Mouse (Mus musculus) heart, postnatal 0 days (tissue): ENCODE measurements around the gene Ntm. TPM values are rescaled to one million over a fixed set of nuclear protein-coding genes. Genes with fewer than 3 reads are reported as not detected.

Source experiments
- ATAC-seq: fragments of 200-750 bp; cut with Nextera tagmentation; 2 replicates; pipeline ENCODE4 v1.8.0; 2017; ENCODE audit warnings: low read depth, moderate number of reproducible peaks, moderate library complexity; ENCODE audit not compliant: insufficient read depth
- DNase-seq: peaks from one replicate; pipeline ENCODE4 v3.0.0-alpha.2; 2016; ENCODE audit warnings: low spot score
- H3K27ac ChIP-seq: fragments of 300-500 bp; sonication (generic); 2 replicates; pipeline ENCODE4 v1.5.1; 2014; ENCODE audit warnings: low read depth, mild to moderate bottlenecking
- H3K27me3 ChIP-seq: fragments of 300-500 bp; sonication (generic); 2 replicates; pipeline ENCODE4 v1.6.1; 2014; ENCODE audit warnings: low read length, mixed read lengths; ENCODE audit not compliant: control insufficient read depth, insufficient read depth
- H3K36me3 ChIP-seq: fragments of 300-500 bp; sonication (generic); replicated peaks from 2 replicates; pipeline ENCODE4 v1.6.1; 2014; ENCODE audit warnings: low read length, mixed read lengths; ENCODE audit not compliant: control insufficient read depth, insufficient read depth
- H3K4me1 ChIP-seq: fragments of 300-500 bp; sonication (generic); 2 replicates; pipeline ENCODE4 v1.6.1; 2014; ENCODE audit warnings: antibody characterized with exemption; ENCODE audit not compliant: control insufficient read depth, insufficient read depth
- H3K4me2 ChIP-seq: fragments of 300-500 bp; sonication (generic); 2 replicates; pipeline ENCODE4 v1.6.1; 2014; ENCODE audit warnings: low read depth, mild to moderate bottlenecking, low read length, moderate library complexity
- H3K4me3 ChIP-seq: fragments of 300-500 bp; sonication (generic); 2 replicates; pipeline ENCODE4 v1.5.1; 2014; ENCODE audit warnings: low read depth, low read length
- H3K9ac ChIP-seq: fragments of 300-500 bp; sonication (generic); replicated peaks from 2 replicates; pipeline ENCODE4 v1.6.1; 2014; ENCODE audit warnings: low read depth, low read length, mixed read lengths
- H3K9me3 ChIP-seq: fragments of 300-500 bp; sonication (generic); replicated peaks from 2 replicates; pipeline ENCODE4 v1.6.1; 2016; ENCODE audit warnings: low read length; ENCODE audit not compliant: control insufficient read depth
- CTCF ChIP-seq: IDR thresholded peaks from 2 replicates; pipeline ENCODE4 v1.5.1; 2016; ENCODE audit warnings: antibody characterized with exemption, control low read depth, low read depth
- EP300 ChIP-seq: IDR thresholded peaks from 2 replicates; pipeline ENCODE4 v1.6.1; 2016; ENCODE audit warnings: antibody characterized with exemption, low read depth
- WGBS: fragments of 180-500 bp; shearing (Covaris S2); extraction: QIAGEN DNeasy Blood & Tissue Kit; methylation state at CpG from one replicate; pipeline ENCODE4 v1.1.7; 2014; 5-methylcytosine and 5-hydroxymethylcytosine counted together
- polyA plus RNA-seq: library from polyadenylated mRNA; unstranded; fragments of >200 nt; fragmentation: Nextera tagmentation; extraction: Ambion mirVana; gene quantifications from 2 replicates; pipeline ENCODE4 v1.2.1, GENCODE M21; 2015
- total RNA-seq: library from RNA; depleted of rRNA; stranded (reverse); fragments of >200 nt; gene quantifications from 2 replicates; pipeline ENCODE4 v1.2.3, GENCODE M21; 2014; ENCODE audit warnings: low replicate concordance

Gene Ntm
- total and polyA plus RNA-seq, 2 experiments from 2014 or later, result 7.1 to 8.8 TPM

- no peaks in the 10 kb centered on the region for H3K36me3 ChIP-seq
- no peak overlapping the region for H3K9ac ChIP-seq
- no peak overlapping the region for H3K27ac ChIP-seq
- H3K4me3 ChIP-seq, result no peak overlapping the region
- peaks cover 14% of the 10 kb centered on the region; the same call in 1 of the 2 replicates for H3K4me1 ChIP-seq
- no peak for TF ChIP-seq CTCF
- no peak for TF ChIP-seq EP300
- no peak for ATAC-seq
- no peaks in the 10 kb centered on the region for H3K9me3 ChIP-seq
- WGBS, result 80% methylated on average over 8 of the region's 8 CpGs
- H3K27me3 ChIP-seq, result no peaks in the 10 kb centered on the region
- no peak for DNase-seq
- no peak overlapping the region for H3K4me2 ChIP-seq
Observed at GRCm38 (mm10) chr9:29318676-29319162, 644.2 kb downstream of the Ntm start.

GRCm38 (mm10) chr9:29317623-29318022, 645.3 kb downstream of the Ntm start:
- H3K4me3 ChIP-seq, result no peak overlapping the region
- no peaks in the 10 kb centered on the region for H3K27me3 ChIP-seq
- 16% methylated on average over 3 of the region's 3 CpGs for WGBS
- no peak overlapping the region for H3K27ac ChIP-seq
- TF ChIP-seq CTCF, result no peak
- TF ChIP-seq EP300, result no peak
- DNase-seq (peak; percentile 35), ATAC-seq (0 out of 2 replicates have a peak, but pooled peaks have one; percentile 30)
- H3K4me2 ChIP-seq, result no peak overlapping the region
- H3K9me3 ChIP-seq, result no peaks in the 10 kb centered on the region
- no peak overlapping the region for H3K9ac ChIP-seq
- peaks cover 14% of the 10 kb centered on the region; the same call in 1 of the 2 replicates for H3K4me1 ChIP-seq
- H3K36me3 ChIP-seq, result no peaks in the 10 kb centered on the region

DNA sequence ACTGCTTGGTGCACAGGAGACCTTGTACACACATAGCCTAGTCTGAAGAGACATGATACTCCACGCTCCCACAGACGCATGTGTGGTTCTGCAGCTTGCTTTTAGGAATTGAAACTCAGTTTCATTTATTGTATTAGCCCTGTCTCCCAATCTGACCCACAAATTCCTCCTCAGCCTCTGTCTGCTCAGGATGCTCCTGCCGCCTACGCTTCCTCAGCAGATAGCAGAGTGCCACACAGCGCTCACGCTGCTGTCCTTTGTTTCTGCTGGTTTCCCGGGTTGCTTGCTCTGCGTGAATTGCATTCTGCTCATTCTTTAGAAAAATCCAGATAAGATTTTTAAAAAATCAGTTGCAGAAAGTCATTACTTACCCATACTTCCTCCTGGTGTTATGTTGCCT, 647.1 kb downstream of the Ntm start:
- Histone ChIP-seq H3K4me1 (peaks cover 14% of the 10 kb centered on the region; the same call in 1 of the 2 replicates), H3K9me3 (no peaks in the 10 kb centered on the region), H3K36me3 (no peaks in the 10 kb centered on the region), H3K4me3 (no peak overlapping the region), H3K9ac (no peak overlapping the region), H3K27me3 (no peaks in the 10 kb centered on the region), H3K4me2 (no peak overlapping the region), H3K27ac (no peak overlapping the region)
- DNase-seq (no peak), ATAC-seq (no peak)
- 33% methylated on average over 8 of the region's 8 CpGs for WGBS
- TF ChIP-seq CTCF (no peak), EP300 (no peak)

- TF ChIP-seq EP300 (no peak), CTCF (no peak)
- Histone ChIP-seq H3K4me3 (no peak overlapping the region), H3K9ac (no peak overlapping the region), H3K4me2 (no peak overlapping the region), H3K27me3 (no peaks in the 10 kb centered on the region), H3K4me1 (no peaks in the 10 kb centered on the region), H3K27ac (no peak overlapping the region), H3K9me3 (no peaks in the 10 kb centered on the region), H3K36me3 (no peaks in the 10 kb centered on the region)
- 36% methylated on average over 2 of the region's 2 CpGs for WGBS
- DNase-seq, result no peak
- no peak for ATAC-seq
Observed at GRCm38 (mm10) chr9:29306961-29307360, 656.0 kb downstream of the Ntm start.

DNA sequence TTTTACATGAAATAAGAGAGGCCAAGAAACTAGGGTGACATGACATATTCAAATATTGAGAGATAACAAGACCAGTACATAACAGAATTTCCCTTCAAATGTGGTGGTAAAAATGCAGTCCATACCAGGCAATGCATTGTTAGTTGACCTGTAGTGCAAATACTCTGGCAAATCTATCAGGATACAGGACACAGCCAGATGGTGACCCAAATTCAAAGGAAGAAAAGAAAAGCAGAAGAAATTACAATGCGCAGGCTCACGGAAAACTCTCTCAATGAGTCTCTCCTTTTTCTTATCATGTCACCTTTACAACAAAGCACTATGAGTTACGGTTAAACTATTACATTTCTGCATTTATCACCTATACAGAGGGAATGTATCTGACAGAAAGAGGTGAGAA, 664.6 kb downstream of the Ntm start:
- ATAC-seq, result no peak
- Histone ChIP-seq H3K27ac (no peak overlapping the region), H3K4me1 (peaks cover 7% of the 10 kb centered on the region), H3K27me3 (no peaks in the 10 kb centered on the region), H3K9me3 (no peaks in the 10 kb centered on the region), H3K4me3 (no peak overlapping the region), H3K36me3 (no peaks in the 10 kb centered on the region), H3K9ac (no peak overlapping the region), H3K4me2 (no peak overlapping the region)
- DNase-seq, result no peak
- TF ChIP-seq EP300 (no peak), CTCF (no peak)
- whole genome bisulfite sequencing, result 86% methylated on average over 3 of the region's 3 CpGs

- H3K27me3 ChIP-seq, result no peaks in the 10 kb centered on the region
- WGBS, result 46% methylated on average over 3 of the region's 3 CpGs
- DNase-seq (no peak), ATAC-seq (no peak)
- no peaks in the 10 kb centered on the region for H3K9me3 ChIP-seq
- H3K4me2 ChIP-seq, result no peak overlapping the region
- H3K9ac ChIP-seq, result no peak overlapping the region
- TF ChIP-seq CTCF, result no peak
- no peak for TF ChIP-seq EP300
- no peaks in the 10 kb centered on the region for H3K36me3 ChIP-seq
- H3K27ac ChIP-seq, result no peak overlapping the region
- H3K4me1 ChIP-seq, result peaks cover 7% of the 10 kb centered on the region
- no peak overlapping the region for H3K4me3 ChIP-seq
Observed at GRCm38 (mm10) chr9:29296752-29297151, 666.2 kb downstream of the Ntm start.
